Mouse (Mus musculus): ENCODE measurements at regions not wholly inside any gene's neighbourhood (a gene's known extent, or its start where the extent isn't known, plus 50 kb on each side); places are given as distances from the start of the nearest gene placed in this dataset.
A peak's percentile ranks its signal among the peaks of the same experiment; 100 is the strongest.

DNA sequence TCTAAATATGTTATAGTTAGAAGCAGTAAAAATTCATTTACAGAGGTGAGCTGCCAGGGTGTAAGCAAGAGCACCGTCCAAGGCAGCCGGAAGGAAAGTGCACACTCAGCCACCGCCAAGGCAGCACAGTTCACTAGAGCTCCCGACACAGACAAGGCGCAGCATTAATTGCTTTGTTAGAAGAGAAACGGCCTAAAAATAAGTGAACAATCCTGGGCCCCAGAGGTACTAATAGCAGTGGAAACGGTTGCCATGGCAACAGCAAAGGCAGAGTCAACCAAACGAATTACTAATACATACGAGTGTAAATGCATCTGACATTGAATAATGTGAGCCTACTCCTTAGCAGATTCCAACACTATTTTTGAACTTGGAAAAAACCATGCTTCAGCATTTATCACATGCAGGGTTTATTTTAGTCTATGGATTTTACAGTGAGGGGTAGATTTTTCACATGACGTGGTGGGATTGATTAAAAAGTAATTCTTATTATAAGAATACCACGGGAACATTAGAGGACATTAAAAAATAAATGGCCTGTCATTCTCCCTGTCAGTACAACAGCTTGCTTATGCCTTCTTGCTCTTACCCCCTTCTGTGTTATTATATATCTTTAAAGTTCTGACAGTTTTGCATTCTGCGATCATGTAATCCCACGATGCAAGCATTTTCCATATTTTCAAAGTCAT, 62.5 kb downstream of the Cavin4 start:
- no peak for DNase-seq (ENCODE audit: extremely low read depth, low read depth, low spot score)

DNA sequence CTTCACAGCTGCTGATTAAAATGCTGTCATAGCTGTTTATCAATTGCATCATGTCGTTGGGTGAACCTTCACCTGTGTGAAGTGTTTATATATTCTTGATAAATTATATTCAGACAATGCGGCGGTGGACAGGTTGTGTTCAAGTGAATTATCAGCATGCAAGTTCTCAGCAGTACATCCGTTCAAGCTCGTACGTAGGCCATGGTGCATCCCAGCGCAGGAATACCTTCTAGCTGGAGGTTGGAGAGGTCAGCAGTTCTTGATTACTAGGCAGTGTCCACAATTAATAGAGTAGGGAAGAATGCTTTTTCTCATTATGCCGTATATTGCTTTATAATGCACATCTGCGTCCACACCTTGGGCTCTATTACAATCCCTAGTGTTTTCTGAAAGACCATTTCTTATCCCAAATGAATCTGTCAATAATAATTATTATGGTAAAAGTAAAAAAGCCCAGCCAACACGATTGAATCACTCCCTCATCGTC, 63.1 kb downstream of the Cavin4 start:
- DNase-seq (ENCODE audit: extremely low read depth, low read depth, low spot score), result no peak

DNA sequence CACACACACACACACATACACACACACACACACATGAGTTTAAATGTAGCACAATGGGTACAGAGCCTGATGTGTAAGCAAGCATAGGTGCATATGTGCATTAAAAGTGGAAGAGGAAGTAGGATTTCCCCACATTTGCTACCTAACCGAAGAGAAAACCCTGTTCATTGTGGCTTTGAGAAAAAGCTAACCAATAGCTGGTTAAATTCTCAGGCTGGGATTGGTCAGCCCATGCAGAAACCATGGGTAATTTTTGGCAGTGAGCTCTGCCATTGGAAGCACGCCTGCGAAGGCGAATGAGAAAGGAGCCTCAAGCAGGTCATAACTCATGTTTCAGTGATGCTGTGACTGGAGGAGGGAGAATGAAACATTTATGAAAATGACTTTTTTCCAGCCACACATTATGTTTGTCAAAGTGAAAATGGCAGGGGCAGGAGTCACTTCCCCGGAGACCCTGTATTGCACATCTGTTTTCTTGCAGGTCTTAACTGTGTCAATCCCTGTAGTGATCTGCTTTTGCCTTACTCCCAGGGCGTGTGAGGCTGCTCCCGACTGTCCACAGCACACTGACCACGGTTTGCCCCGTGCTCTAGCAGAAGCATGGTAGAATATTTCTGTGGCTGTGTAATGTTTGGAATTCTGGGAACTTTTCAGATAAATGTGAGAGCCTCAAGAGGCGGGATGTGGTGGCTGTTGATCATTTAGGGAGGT, 71.7 kb downstream of the Cavin4 start:
- no peak for DNase-seq (ENCODE audit: extremely low read depth, low read depth, low spot score)

DNA sequence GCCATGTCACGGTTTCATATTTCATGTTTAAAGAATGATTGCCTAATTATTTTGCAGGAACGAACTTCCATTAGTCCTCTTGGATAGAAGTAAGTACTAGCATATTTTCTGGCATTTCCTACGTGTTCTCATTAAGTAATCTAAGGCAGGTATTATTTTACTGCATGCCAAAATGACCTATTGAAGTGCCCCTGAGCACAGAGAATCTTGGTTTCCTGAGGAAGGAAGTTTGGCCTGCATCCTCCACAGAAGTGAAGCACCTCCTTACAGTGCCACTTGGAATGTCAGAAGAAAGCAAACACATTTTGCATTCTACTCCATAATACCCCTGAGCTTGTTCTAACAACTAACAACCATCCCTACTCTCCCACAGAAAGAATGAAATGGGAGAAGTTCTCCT, 82.9 kb downstream of the Cavin4 start:
- DNase-seq (ENCODE audit: extremely low read depth, low read depth, low spot score), result no peak

DNA sequence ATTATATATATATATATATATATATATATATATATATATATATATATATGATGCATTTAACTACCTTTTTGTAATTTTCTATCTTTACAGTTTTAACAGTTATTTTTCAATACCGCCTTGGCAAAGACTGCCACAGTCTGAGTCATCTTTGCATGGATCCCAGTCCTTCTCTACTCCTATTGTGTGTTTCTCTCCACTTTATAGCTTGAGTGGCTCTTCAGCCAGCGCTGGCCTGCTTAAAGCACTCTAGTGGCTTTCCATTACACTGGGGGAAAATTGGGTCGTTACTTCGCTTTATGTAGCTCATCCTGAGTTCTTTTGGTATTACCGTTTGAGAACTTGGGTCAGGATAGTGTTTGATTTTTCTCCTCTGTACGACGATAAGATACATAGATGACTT, 86.3 kb downstream of the Cavin4 start:
- DNase-seq (ENCODE audit: extremely low read depth, low read depth, low spot score), result no peak

DNA sequence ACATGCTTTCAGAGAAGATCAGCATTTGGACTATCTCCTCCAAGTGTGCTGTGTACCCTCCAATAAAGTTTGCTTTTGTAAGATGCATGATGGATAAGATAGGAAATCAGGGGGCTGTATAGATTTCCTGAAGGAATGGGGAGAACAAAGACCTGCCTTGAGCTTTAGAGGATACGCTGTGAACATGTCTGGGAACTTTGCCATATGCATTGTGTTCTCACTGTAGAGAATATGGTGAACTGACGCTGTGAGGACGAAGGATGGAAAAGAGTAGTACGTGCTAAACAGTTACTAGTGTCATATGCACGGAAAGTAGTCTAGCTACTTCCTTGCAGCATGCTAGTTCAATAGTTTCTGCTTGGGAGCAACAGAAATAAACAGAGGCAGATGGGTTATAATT, 86.8 kb downstream of the Cavin4 start:
- DNase-seq (ENCODE audit: extremely low read depth, low read depth, low spot score), result no peak

DNA sequence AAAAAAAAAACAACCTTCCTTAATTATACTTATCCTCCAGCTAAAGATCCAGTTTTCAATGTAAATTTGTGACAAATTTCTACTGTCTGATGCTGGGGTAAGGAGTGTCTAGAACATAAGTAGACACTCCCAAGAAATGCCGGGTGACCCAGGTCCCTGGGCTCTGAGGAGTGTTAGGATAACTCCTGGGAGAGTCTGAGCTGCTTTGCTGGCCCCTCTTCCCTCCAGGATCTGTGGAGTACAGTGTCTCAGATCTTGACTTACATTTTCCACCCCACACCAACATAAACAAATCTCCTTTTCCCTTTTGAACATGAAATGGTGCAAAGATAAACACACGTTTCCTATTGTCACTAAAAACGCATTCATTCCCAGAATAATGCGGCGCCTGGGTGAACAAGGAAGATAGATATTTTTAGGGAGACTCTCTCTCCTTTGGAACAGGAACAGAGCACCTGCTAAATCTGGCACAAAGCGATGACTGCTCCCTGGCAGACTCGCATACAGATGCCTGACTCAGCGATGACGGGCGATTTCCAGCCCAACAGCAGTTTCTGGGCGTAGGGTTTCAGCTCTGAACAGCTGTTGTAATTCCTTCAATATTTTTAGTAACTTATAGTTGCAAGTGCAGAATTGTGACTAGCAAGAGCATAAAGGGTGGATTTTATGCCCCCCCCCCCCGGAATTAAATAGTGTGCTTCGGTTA, 91.3 kb downstream of the Cavin4 start:
- no peak for DNase-seq (ENCODE audit: extremely low read depth, low read depth, low spot score)

DNA sequence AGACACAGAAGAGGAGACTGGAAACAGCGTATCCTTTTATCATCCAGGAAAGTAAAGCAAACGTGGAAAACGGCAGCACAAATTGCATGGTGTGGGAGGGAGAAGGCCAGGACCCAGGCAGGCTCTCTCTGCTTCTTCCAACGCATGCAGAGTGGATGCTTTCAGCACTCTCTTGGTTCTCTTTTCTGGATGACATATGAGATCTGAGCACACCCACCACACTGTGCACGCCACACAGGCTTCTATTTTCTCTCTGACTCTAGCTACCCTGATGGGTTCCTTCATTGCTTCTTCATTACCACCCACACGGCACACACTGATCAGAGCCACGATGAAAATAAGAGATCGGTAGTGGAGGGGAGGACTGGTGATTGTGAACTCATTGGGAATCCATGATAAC, 97.3 kb downstream of the Cavin4 start:
- DNase-seq (ENCODE audit: extremely low read depth, low read depth, low spot score), result no peak

DNA sequence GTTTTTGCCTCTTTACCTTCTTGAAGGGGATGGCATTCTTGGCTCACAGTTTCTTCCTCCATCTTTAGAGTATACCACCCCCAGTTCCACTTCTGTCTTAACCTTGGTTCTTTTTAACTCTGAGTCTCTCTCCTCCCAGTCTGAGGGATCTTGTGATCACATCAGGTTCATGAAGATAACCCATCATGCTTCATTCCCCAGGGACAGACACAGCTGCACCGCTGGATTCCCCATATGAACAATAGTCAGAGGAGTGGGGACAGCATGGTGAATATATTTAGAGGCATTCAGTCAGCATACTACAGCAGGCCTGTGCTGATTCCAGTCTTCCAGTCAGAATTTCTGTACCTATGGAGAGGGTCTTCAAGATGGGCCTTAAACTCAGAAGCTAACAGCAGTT, 103.1 kb downstream of the Cavin4 start:
- no peak for DNase-seq (ENCODE audit: extremely low read depth, low read depth, low spot score)

DNA sequence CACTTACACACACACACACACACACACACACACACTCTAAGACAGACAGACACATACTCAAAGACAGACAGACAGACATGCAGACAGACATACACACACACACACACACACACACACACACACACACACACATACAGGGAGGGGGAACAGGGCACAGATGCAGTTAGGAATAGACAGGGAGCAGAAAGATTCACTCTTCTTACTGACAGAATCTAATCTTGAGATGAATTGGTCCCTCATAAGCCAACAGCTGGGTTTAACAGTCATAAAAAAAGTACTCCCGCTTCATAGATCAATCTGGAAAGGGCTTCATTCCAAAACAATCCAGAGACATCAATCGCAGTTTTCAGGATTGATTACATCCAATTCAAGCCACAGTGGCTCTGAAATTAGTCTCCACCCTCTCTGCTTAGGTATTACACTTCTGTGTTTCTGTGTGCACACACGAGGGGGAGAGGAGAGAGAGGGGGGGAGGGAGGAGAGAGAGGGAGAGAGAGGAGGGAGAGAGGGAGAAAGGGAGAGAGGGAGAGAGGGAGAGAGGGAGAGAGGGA, 107.2 kb downstream of the Cavin4 start:
- no peak for DNase-seq (ENCODE audit: extremely low read depth, low read depth, low spot score)

DNA sequence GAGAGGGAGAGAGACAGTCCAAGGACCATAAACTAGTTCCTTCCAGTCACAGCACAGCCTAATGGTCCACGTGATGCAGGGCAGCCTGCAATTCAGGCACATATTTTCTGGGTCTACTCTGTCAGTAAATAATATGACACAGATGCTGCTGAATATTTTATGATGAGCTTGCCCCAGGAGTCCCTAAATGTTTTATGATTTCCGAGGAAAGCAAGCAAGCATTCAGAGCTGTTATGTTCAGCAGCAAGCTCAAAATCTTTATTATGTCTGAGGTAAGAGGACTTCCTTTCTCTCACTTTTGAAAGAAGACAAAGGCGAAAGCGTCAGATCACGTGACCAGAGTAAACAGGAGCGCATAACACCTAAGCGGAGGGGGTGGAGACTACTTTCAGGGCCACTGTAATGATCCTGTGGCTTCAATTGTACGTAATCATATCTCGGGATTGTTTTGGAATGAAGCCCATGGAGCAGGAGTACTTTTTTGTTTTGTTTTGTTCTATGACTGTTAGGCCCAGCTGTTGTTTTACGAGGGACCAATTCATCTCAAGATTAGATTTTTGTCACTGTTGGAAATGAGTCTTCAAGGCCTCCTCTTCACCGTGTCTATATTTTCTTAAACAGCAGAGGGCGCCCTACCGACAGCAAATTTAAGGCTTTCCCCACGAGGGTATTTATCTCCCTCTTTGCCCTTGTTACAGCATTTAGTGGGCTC, 107.8 kb downstream of the Cavin4 start:
- no peak for DNase-seq (ENCODE audit: extremely low read depth, low read depth, low spot score)

DNA sequence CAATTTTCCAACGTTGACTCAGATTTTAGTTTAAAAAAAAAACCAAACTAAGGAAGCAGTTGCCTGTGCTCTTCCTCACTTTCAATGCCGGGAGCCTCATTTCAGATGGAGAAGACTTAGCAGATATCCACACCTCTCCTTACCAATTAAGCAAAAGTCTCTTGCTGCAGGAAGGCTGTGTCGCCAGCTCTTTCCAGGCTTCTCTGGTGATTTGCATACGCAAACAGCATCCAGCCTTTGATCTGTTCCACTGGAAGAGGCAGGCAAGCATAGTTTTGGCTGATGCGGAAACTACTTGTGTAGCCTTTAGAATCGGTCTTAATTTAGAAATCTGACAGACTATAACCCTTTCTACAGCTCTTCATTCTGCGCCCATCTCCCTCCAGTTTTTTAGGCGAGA, 108.5 kb downstream of the Cavin4 start:
- DNase-seq (ENCODE audit: extremely low read depth, low read depth, low spot score), result no peak

DNA sequence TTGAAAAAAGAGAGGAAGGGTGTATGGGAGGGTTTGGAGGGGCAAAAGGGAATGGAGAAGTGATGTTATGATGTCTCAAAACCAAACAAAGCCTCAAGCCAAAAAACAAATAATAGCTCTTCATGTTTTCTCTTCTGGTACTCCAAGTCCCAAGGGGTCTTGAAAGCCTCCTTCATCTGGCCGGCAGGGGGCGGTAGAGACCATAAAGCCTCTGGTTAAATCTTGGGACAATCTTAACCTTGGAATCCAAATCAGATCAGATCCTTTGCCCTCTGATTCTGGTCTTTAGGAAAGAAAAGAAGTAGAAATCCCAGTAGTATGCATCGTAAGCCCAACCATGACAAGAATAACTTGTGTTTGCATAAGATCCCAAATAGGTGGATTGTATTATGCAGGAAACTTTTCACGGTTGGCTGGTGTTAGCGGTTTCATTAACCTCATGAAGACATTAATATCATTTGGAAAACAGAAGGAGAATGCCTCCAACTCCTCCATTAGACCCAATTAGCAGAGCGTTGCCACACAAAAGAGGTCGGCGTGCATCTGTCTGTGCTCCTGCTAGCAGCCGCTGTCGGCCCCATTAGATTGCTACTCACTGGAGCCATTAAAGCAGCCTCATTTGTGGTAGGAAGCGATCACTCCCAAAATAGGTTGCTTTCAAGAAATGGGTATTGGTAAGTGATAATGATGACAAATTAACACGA, 116.0 kb downstream of the Cavin4 start:
- no peak for DNase-seq (ENCODE audit: extremely low read depth, low read depth, low spot score)

DNA sequence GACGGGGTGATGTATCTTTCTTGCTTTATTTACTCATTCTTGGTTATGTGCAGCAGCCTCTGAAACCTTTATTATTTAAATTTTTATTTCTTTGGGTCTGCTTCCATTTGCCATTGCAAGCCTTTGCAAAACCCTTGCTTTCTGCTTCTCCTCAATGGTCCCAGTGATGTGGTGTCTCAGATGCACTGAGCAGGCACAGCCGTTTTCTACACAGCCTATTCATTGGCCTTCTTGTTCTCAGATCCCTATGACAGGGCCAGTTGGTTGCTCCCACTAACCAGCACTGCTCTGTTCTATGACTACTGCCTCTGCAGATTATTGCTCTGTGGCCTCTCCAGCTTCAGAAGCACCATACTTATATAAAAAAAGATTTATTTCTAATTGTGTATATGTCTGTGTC, 116.6 kb downstream of the Cavin4 start:
- DNase-seq (ENCODE audit: extremely low read depth, low read depth, low spot score), result no peak

DNA sequence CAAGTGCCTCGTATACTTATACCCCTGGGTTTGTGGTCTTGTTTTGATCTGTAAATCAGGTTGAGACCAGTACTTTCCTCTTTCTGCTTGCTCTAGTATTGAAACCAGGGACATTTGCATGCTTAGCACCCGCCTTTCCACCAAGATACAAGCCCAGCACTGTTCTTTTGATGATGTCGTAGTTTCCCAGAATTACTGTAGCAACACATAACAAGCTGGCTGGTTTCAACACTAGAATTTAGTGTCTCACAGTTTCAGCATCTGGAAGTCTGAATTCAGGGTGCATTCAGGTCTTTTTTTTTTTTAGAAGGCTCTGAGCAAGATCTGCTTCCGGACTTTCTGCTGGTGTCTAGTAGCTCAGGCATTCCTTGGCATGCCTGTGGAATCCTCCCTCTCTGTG, 117.8 kb downstream of the Cavin4 start:
- DNase-seq (ENCODE audit: extremely low read depth, low read depth, low spot score), result no peak

DNA sequence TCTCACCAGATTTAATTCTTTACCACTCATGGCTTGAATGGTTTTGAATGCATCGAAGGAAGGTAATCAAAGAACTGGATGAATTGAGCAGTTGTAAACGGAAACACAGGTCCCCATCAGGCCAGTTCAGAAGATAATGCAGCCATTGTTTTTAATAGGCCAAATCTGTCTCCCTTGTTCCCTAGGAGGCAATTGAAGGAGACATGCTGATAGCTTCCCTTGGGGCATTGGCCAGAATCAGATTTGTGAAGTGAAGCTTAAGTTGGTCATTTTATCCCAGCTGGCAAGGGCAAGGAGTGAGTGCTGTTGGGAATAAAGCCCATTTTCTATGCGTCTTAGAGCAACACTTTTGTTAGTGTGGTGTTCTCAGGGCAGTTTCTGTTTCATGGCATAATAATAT, 119.4 kb downstream of the Cavin4 start:
- no peak for DNase-seq (ENCODE audit: extremely low read depth, low read depth, low spot score)

DNA sequence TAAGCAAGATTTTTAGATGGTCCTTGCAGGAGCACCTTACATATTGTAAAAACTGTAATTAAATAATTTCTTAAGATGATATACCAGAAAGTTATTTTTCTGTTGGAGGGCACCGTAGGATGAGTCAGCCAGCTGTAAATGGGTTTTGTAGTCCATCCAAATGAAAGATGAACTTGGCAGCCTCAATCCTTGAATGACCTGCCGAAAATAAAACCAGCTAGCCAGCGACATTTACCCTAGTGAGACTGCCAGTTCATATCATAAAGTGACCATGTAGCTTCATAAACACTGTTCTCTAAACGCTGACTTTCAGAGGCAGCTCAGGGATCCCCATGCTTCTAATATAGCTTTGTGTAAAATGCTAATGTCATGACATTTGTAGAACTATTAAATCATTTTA, 127.8 kb downstream of the Cavin4 start:
- no peak for DNase-seq (ENCODE audit: extremely low read depth, low read depth, low spot score)

DNA sequence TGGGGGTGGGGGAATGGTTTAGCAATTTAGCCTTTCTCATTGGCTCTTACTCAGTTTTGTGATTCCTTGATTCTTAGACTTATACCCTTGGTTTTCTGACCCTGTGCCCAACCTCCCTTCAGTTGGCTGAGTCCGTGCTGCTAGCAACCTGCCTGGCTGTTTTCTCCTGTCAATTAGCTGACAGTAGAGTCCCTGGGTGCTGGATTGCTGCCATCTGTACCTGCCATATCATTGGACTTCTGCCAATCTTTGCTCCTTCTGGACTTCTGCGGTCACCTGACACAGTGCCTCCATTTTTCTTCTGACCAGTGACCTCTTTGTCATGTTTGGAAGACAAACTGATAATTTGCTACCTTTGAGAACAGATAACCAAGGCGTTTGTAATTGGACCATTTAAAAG, 140.5 kb downstream of the Cavin4 start:
- no peak for DNase-seq (ENCODE audit: extremely low read depth, low read depth, low spot score)

DNA sequence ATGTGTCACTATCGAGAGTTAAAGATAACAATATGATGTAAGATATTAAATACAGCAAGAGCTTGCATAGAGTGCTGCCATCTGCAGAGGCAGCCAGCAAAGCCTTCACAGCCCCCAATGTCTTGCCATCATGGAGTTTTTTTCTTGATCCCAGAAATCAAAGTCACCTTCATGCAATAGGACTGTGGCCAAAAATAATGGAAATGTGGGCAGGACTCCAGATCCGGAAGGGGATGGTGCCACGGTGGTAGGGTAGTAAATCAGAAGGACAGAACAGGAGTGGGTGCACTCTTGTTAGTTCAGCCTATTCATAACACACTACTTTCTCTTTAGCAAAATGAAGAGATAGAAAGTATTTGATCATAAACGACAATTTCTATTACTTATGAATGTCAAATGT, 145.3 kb downstream of the Cavin4 start:
- DNase-seq (ENCODE audit: extremely low read depth, low read depth, low spot score), result no peak

DNA sequence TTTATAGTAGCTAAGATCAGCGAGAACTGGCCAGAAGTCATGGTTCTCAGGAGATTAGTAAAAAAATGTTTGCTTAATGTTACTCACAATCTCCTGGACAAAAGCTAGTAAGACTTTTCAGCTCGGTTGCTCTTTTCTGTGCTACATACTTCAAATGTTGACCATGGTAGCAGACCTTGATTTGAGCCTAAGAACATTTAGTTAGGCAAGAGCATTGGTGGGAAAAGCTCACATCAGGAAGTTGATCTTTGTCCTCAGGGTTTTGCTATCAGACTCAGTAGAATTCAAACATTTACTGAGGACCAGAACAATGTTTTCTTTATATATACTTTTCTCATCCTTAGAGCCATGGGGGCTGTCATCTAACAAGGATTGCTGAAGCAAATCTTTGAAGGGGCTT, 170.4 kb downstream of the Cavin4 start:
- DNase-seq (ENCODE audit: extremely low read depth, low read depth, low spot score), result no peak

DNA sequence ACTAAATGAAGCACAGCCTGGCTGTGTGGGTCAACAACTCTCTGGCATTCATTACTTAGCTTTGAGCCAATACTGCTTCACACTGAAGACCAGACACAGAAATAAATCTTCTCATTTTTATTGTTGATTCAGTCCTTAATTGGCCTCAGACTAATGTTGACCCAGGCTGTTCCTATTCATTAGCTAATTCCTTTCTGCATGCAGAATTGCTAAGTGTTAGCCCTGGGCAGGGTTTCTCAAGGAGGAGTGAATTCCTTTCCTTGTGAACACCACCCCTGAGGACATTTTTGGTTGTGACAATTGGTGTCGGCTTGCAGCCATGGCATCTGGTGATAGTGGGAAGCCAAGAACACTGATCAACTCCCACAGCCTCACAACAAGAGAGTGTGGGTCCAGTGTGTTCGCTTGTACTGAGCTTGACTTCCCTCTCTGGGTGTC, 179.5 kb downstream of the Cavin4 start:
- DNase-seq (ENCODE audit: extremely low read depth, low read depth, low spot score), result peak; percentile 8
